Mouse (Mus musculus): Measurements from ENCODE around the gene Prdx1. TPM values are rescaled to one million over a fixed set of nuclear protein-coding genes. Genes with fewer than 3 reads are reported as not detected.

Gene Prdx1
- total and polyA plus RNA-seq, 2 experiments from 2014 or later, result 207 to 546 TPM

DNA sequence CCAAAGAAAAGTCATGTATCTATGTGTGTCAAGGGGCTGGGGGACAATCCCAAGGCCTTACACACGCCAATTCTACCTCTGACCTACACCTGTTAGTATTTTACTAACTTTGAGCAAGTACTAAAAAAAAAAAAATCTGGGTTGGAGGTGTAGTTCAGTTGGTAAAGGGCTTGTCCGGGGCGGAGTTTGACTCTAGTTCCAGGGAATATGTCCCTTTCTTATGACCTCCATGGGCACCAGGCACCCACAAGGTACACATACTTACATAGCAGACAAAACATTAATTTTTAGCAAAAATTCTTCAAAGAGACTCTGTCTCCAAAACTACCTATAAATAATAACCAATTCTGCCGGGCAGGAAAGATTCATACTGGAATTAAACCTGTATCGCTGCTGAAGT lies 35.0 kb upstream of the Prdx1 start:
- Histone ChIP-seq H3K4me1 (ENCODE audit: insufficient read depth, low read length) (peaks cover 4% of the 10 kb centered on the region), H3K9me3 (ENCODE audit: low read length) (no peaks in the 10 kb centered on the region), H3K36me3 (ENCODE audit: insufficient read depth, low read length) (peaks cover 4% of the 10 kb centered on the region; the same call in 1 of the 2 replicates), H3K4me3 (ENCODE audit: low read depth, low read length) (peak overlapping the region; percentile 95), H3K27me3 (ENCODE audit: insufficient read depth, low read length) (no peaks in the 10 kb centered on the region), H3K4me2 (ENCODE audit: low read depth, low read length, poor library complexity, severe bottlenecking) (peak overlapping the region; percentile 72), H3K9ac (replicated peaks; ENCODE audit: low read length, poor library complexity, severe bottlenecking) (peak overlapping the region; percentile 91), H3K27ac (ENCODE audit: low read depth, low read length) (peak overlapping the region; percentile 83)
- no peak for DNase-seq (ENCODE audit: low spot score)
- TF ChIP-seq CTCF (IDR thresholded peaks at IDR 0.05), result no peak
- no peak for ATAC-seq (ENCODE audit: low FRiP score)
- WGBS, result 49% methylated on average over 5 of the region's 5 CpGs

DNA sequence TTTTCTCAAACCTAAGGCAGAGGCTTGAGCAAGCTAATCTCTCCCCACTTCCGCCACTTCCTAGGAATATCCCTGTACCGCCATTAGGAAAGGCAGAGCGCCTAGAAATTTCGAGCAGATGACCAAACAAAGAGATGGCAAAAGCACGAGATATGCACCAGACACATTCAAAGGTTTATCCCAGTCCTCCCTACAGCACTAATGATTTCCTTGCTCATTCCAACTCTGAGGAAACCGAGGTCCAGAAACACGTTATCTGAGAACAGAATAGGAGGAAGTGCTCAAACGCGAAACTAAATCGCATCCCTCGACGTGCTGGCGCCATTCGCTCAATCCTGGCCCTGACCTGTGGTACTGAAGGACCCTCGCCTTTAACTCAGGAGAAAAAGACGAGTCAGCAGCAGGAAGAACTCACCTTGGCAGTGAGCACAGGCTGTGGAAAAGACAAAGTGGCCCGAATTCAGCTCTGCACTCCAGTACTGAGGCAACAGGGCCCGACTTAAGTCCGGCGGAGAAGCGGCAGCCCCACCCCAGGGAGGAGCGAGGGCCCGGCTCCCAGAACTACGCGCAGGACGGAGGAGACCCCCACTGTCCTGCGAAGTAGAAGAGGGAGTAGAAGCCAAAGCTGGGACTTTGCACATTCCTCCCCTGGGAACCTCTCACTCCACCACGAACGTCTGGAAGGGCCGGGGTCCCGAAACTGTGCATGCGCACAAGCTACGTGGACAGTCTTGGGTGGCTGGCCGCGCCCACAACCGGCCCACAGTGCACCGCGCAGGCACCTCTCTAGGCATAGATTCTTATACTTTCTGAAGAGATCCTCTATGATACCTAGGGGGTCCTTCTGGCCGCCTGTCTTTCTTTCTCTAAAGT lies 34.2 kb upstream of the Prdx1 start, which contains the start of gene Akr1a1:
TSS of gene Akr1a1 (minus strand) at position 757 of the 873 bp plus-strand sequence.
- H3K9ac ChIP-seq (replicated peaks; ENCODE audit: low read length, poor library complexity, severe bottlenecking), result peak within 1 kb of the TSS; percentile 91
- DNase-seq (ENCODE audit: low spot score), result peak; percentile 97
- no peaks in the 10 kb centered on the region for H3K9me3 ChIP-seq (ENCODE audit: low read length)
- H3K27me3 ChIP-seq (ENCODE audit: insufficient read depth, low read length), result no peaks in the 10 kb centered on the region
- H3K36me3 ChIP-seq (ENCODE audit: insufficient read depth, low read length), result peaks cover 4% of the 10 kb centered on the region; the same call in 1 of the 2 replicates
- TF ChIP-seq CTCF (IDR thresholded peaks at IDR 0.05), result peak; percentile 25; the same call in 1 of the 2 replicates
- peak within 1 kb of the TSS; percentile 95 for H3K4me3 ChIP-seq (ENCODE audit: low read depth, low read length)
- peak within 1 kb of the TSS; percentile 72 for H3K4me2 ChIP-seq (ENCODE audit: low read depth, low read length, poor library complexity, severe bottlenecking)
- ATAC-seq (ENCODE audit: low FRiP score), result peak; percentile 99
- peak within 1 kb of the TSS; percentile 83 for H3K27ac ChIP-seq (ENCODE audit: low read depth, low read length)
- H3K4me1 ChIP-seq (ENCODE audit: insufficient read depth, low read length), result peaks cover 4% of the 10 kb centered on the region
- 0% methylated on average over 39 of the region's 39 CpGs for WGBS

GRCm38 (mm10) chr4:116651797-116652135 lies 33.6 kb upstream of the Prdx1 start:
- no peak for DNase-seq (ENCODE audit: low spot score)
- peaks cover 4% of the 10 kb centered on the region for H3K4me1 ChIP-seq (ENCODE audit: insufficient read depth, low read length)
- H3K4me3 ChIP-seq (ENCODE audit: low read depth, low read length), result peak overlapping the region; percentile 95
- H3K9ac ChIP-seq (replicated peaks; ENCODE audit: low read length, poor library complexity, severe bottlenecking), result peak overlapping the region; percentile 91; the same call in 1 of the 2 replicates
- H3K9me3 ChIP-seq (ENCODE audit: low read length), result no peaks in the 10 kb centered on the region
- H3K27me3 ChIP-seq (ENCODE audit: insufficient read depth, low read length), result no peaks in the 10 kb centered on the region
- no peak for ATAC-seq (ENCODE audit: low FRiP score)
- WGBS, result 9% methylated on average over 6 of the region's 6 CpGs
- no peak for TF ChIP-seq CTCF (IDR thresholded peaks at IDR 0.05)
- H3K36me3 ChIP-seq (ENCODE audit: insufficient read depth, low read length), result no peaks in the 10 kb centered on the region
- H3K27ac ChIP-seq (ENCODE audit: low read depth, low read length), result no peak overlapping the region
- peak overlapping the region; percentile 50 for H3K4me2 ChIP-seq (ENCODE audit: low read depth, low read length, poor library complexity, severe bottlenecking)

- ATAC-seq (ENCODE audit: low FRiP score), result no peak
- DNase-seq (ENCODE audit: low spot score), result no peak
- Histone ChIP-seq H3K4me2 (ENCODE audit: low read depth, low read length, poor library complexity, severe bottlenecking) (no peak overlapping the region), H3K9me3 (ENCODE audit: low read length) (no peaks in the 10 kb centered on the region), H3K9ac (replicated peaks; ENCODE audit: low read length, poor library complexity, severe bottlenecking) (no peak overlapping the region), H3K4me1 (ENCODE audit: insufficient read depth, low read length) (peaks cover 4% of the 10 kb centered on the region), H3K36me3 (ENCODE audit: insufficient read depth, low read length) (no peaks in the 10 kb centered on the region), H3K27me3 (ENCODE audit: insufficient read depth, low read length) (no peaks in the 10 kb centered on the region), H3K27ac (ENCODE audit: low read depth, low read length) (no peak overlapping the region), H3K4me3 (ENCODE audit: low read depth, low read length) (no peak overlapping the region)
- WGBS, result 89% methylated on average over 6 of the region's 6 CpGs
- no peak for TF ChIP-seq CTCF (IDR thresholded peaks at IDR 0.05)
Measured at GRCm38 (mm10) chr4:116653228-116653627, 32.1 kb upstream of the Prdx1 start.

DNA sequence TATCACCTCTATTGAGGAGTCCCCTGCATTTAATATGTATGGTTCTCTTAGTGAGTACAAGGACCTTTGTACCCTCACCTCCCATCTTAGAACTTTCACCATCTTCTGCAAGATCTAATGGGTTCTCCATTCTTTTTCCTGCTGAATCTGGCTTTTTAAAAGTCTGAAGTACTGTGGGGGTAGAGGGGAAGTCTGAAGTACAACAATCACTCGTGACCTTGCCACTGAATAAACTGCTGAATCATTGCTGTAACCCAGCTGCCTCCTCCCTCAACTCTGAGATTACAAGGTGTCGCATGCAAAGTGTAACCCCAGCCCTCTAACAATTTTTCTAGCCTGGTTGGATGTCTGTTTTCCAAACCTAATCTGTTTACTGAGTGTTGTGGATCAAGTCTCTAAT lies 30.2 kb upstream of the Prdx1 start:
- Histone ChIP-seq H3K27me3 (ENCODE audit: insufficient read depth, low read length) (no peaks in the 10 kb centered on the region), H3K9ac (replicated peaks; ENCODE audit: low read length, poor library complexity, severe bottlenecking) (no peak overlapping the region), H3K36me3 (ENCODE audit: insufficient read depth, low read length) (no peaks in the 10 kb centered on the region), H3K4me1 (ENCODE audit: insufficient read depth, low read length) (peaks cover 1% of the 10 kb centered on the region), H3K4me2 (ENCODE audit: low read depth, low read length, poor library complexity, severe bottlenecking) (no peak overlapping the region), H3K4me3 (ENCODE audit: low read depth, low read length) (no peak overlapping the region), H3K27ac (ENCODE audit: low read depth, low read length) (no peak overlapping the region), H3K9me3 (ENCODE audit: low read length) (no peaks in the 10 kb centered on the region)
- no peak for DNase-seq (ENCODE audit: low spot score)
- ATAC-seq (ENCODE audit: low FRiP score), result no peak
- TF ChIP-seq CTCF (IDR thresholded peaks at IDR 0.05), result no peak
- 70% methylated on average over 2 of the region's 2 CpGs for WGBS

GRCm38 (mm10) chr4:116655658-116656057 lies 29.7 kb upstream of the Prdx1 start:
- Histone ChIP-seq H3K4me2 (ENCODE audit: low read depth, low read length, poor library complexity, severe bottlenecking) (no peak overlapping the region), H3K9me3 (ENCODE audit: low read length) (no peaks in the 10 kb centered on the region), H3K36me3 (ENCODE audit: insufficient read depth, low read length) (no peaks in the 10 kb centered on the region), H3K27me3 (ENCODE audit: insufficient read depth, low read length) (no peaks in the 10 kb centered on the region), H3K4me3 (ENCODE audit: low read depth, low read length) (no peak overlapping the region), H3K9ac (replicated peaks; ENCODE audit: low read length, poor library complexity, severe bottlenecking) (no peak overlapping the region), H3K4me1 (ENCODE audit: insufficient read depth, low read length) (no peaks in the 10 kb centered on the region), H3K27ac (ENCODE audit: low read depth, low read length) (no peak overlapping the region)
- ATAC-seq (ENCODE audit: low FRiP score) (no peak), DNase-seq (ENCODE audit: low spot score) (no peak)
- TF ChIP-seq CTCF (IDR thresholded peaks at IDR 0.05), result no peak
- 75% methylated on average over 3 of the region's 3 CpGs for WGBS
